Mouse (Mus musculus): ENCODE measurements at regions not wholly inside any gene's neighbourhood (a gene's known extent, or its start where the extent isn't known, plus 50 kb on each side); places are given as distances from the start of the nearest gene placed in this dataset.
A peak's percentile ranks its signal among the peaks of the same experiment; 100 is the strongest.
"Not testable (repeated sequence)": the region's sequence is repeated elsewhere in the genome, so short reads cannot be mapped to it uniquely, and the experiment has no call there.

GRCm38 (mm10) chr3:49585962-49586361 is 171.2 kb downstream of the Pcdh18 start:
- H3K9me3 ChIP-seq (replicated peaks; ENCODE audit: control insufficient read depth, low read length); H3K27ac ChIP-seq (replicated peaks; ENCODE audit: low read depth, low read length); H3K4me1 ChIP-seq (ENCODE audit: control insufficient read depth, insufficient read depth, low read length); H3K4me2 ChIP-seq (ENCODE audit: low read depth, low read length); H3K36me3 ChIP-seq (replicated peaks; ENCODE audit: control insufficient read depth, insufficient read depth, low read depth, low read length); DNase-seq (ENCODE audit: low spot score); H3K4me3 ChIP-seq (ENCODE audit: low read depth, low read length); H3K9ac ChIP-seq (replicated peaks; ENCODE audit: low read length); ATAC-seq (replicated peaks; ENCODE audit: insufficient number of reproducible peaks, low FRiP score, low TSS enrichment, low read depth); H3K27me3 ChIP-seq (ENCODE audit: control insufficient read depth, insufficient read depth, low read length): not testable (repeated sequence)

- no peaks in the 10 kb centered on the region for H3K27me3 ChIP-seq (ENCODE audit: control insufficient read depth, insufficient read depth, low read length)
- no peaks in the 10 kb centered on the region for H3K36me3 ChIP-seq (replicated peaks; ENCODE audit: control insufficient read depth, insufficient read depth, low read depth, low read length)
- 89% methylated on average over 8 of the region's 8 CpGs for WGBS
- no peak overlapping the region for H3K4me2 ChIP-seq (ENCODE audit: low read depth, low read length)
- H3K9me3 ChIP-seq (replicated peaks; ENCODE audit: control insufficient read depth, low read length) = no peaks in the 10 kb centered on the region
- no peaks in the 10 kb centered on the region for H3K4me1 ChIP-seq (ENCODE audit: control insufficient read depth, insufficient read depth, low read length)
- H3K4me3 ChIP-seq (ENCODE audit: low read depth, low read length) = no peak overlapping the region
- no peak overlapping the region for H3K9ac ChIP-seq (replicated peaks; ENCODE audit: low read length)
- ATAC-seq (replicated peaks; ENCODE audit: insufficient number of reproducible peaks, low FRiP score, low TSS enrichment, low read depth) = no peak
- no peak overlapping the region for H3K27ac ChIP-seq (replicated peaks; ENCODE audit: low read depth, low read length)
- DNase-seq (ENCODE audit: low spot score) = no peak
These were observed 190.1 kb downstream of the Pcdh18 start for GRCm38 (mm10) chr3:49566769-49567729.

DNA sequence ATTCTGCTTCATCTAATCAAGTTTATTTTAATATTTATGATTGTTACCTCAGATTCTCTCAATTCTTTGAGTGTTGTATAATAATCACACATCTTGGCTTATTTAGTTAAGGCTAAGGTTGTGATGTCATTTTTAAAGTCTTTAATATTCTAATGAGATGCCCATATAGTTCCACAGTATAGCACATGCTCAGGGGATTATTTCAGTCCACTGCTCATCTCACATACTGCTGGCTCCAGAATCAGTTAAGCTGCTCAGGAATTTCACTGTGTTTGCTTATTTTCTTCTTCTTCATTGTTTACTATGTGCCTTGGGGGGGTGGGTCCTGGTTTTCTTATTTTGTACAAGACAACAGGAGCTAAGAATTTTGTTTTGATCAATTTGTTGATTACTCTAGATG is 229.5 kb downstream of the Pcdh18 start:
- Histone ChIP-seq H3K36me3 (replicated peaks; ENCODE audit: control insufficient read depth, insufficient read depth, low read depth, low read length) (no peaks in the 10 kb centered on the region), H3K4me3 (ENCODE audit: low read depth, low read length) (no peak overlapping the region), H3K27me3 (ENCODE audit: control insufficient read depth, insufficient read depth, low read length) (no peaks in the 10 kb centered on the region), H3K4me1 (ENCODE audit: control insufficient read depth, insufficient read depth, low read length) (no peaks in the 10 kb centered on the region), H3K9me3 (replicated peaks; ENCODE audit: control insufficient read depth, low read length) (no peaks in the 10 kb centered on the region), H3K4me2 (ENCODE audit: low read depth, low read length) (no peak overlapping the region), H3K9ac (replicated peaks; ENCODE audit: low read length) (no peak overlapping the region), H3K27ac (replicated peaks; ENCODE audit: low read depth, low read length) (no peak overlapping the region)
- no peak for DNase-seq (ENCODE audit: low spot score)
- no peak for ATAC-seq (replicated peaks; ENCODE audit: insufficient number of reproducible peaks, low FRiP score, low TSS enrichment, low read depth)

- Histone ChIP-seq H3K4me1 (ENCODE audit: control insufficient read depth, insufficient read depth, low read length) (no peaks in the 10 kb centered on the region), H3K9ac (replicated peaks; ENCODE audit: low read length) (no peak overlapping the region), H3K27me3 (ENCODE audit: control insufficient read depth, insufficient read depth, low read length) (no peaks in the 10 kb centered on the region), H3K36me3 (replicated peaks; ENCODE audit: control insufficient read depth, insufficient read depth, low read depth, low read length) (no peaks in the 10 kb centered on the region), H3K4me2 (ENCODE audit: low read depth, low read length) (no peak overlapping the region), H3K9me3 (replicated peaks; ENCODE audit: control insufficient read depth, low read length) (no peaks in the 10 kb centered on the region), H3K4me3 (ENCODE audit: low read depth, low read length) (no peak overlapping the region), H3K27ac (replicated peaks; ENCODE audit: low read depth, low read length) (no peak overlapping the region)
- 66% methylated on average over 2 of the region's 2 CpGs for WGBS
- ATAC-seq (replicated peaks; ENCODE audit: insufficient number of reproducible peaks, low FRiP score, low TSS enrichment, low read depth) (no peak), DNase-seq (ENCODE audit: low spot score) (no peak)
These were observed 237.0 kb downstream of the Pcdh18 start for GRCm38 (mm10) chr3:49520088-49520487.

GRCm38 (mm10) chr3:49504581-49504980 is 252.5 kb downstream of the Pcdh18 start:
- Histone ChIP-seq H3K27me3 (ENCODE audit: control insufficient read depth, insufficient read depth, low read length) (no peaks in the 10 kb centered on the region), H3K9me3 (replicated peaks; ENCODE audit: control insufficient read depth, low read length) (no peaks in the 10 kb centered on the region), H3K4me3 (ENCODE audit: low read depth, low read length) (no peak overlapping the region), H3K4me1 (ENCODE audit: control insufficient read depth, insufficient read depth, low read length) (no peaks in the 10 kb centered on the region), H3K4me2 (ENCODE audit: low read depth, low read length) (no peak overlapping the region), H3K27ac (replicated peaks; ENCODE audit: low read depth, low read length) (no peak overlapping the region), H3K36me3 (replicated peaks; ENCODE audit: control insufficient read depth, insufficient read depth, low read depth, low read length) (no peaks in the 10 kb centered on the region), H3K9ac (replicated peaks; ENCODE audit: low read length) (no peak overlapping the region)
- no peak for DNase-seq (ENCODE audit: low spot score)
- 63% methylated on average over 6 of the region's 6 CpGs for WGBS
- no peak for ATAC-seq (replicated peaks; ENCODE audit: insufficient number of reproducible peaks, low FRiP score, low TSS enrichment, low read depth)

GRCm38 (mm10) chr3:49502351-49502750 is 254.8 kb downstream of the Pcdh18 start:
- H3K36me3 ChIP-seq (replicated peaks; ENCODE audit: control insufficient read depth, insufficient read depth, low read depth, low read length) = no peaks in the 10 kb centered on the region
- DNase-seq (ENCODE audit: low spot score) (peak; percentile 9), ATAC-seq (replicated peaks; ENCODE audit: insufficient number of reproducible peaks, low FRiP score, low TSS enrichment, low read depth) (no peak)
- H3K4me1 ChIP-seq (ENCODE audit: control insufficient read depth, insufficient read depth, low read length) = no peaks in the 10 kb centered on the region
- no peaks in the 10 kb centered on the region for H3K27me3 ChIP-seq (ENCODE audit: control insufficient read depth, insufficient read depth, low read length)
- H3K9me3 ChIP-seq (replicated peaks; ENCODE audit: control insufficient read depth, low read length) = no peaks in the 10 kb centered on the region
- H3K27ac ChIP-seq (replicated peaks; ENCODE audit: low read depth, low read length) = no peak overlapping the region
- H3K4me3 ChIP-seq (ENCODE audit: low read depth, low read length) = no peak overlapping the region
- 46% methylated on average over 4 of the region's 4 CpGs for WGBS
- no peak overlapping the region for H3K4me2 ChIP-seq (ENCODE audit: low read depth, low read length)
- H3K9ac ChIP-seq (replicated peaks; ENCODE audit: low read length) = no peak overlapping the region

- DNase-seq (ENCODE audit: low spot score) (peak; percentile 59), ATAC-seq (replicated peaks; ENCODE audit: insufficient number of reproducible peaks, low FRiP score, low TSS enrichment, low read depth) (no peak)
- Histone ChIP-seq H3K4me3 (ENCODE audit: low read depth, low read length) (no peak overlapping the region), H3K9me3 (replicated peaks; ENCODE audit: control insufficient read depth, low read length) (no peaks in the 10 kb centered on the region), H3K36me3 (replicated peaks; ENCODE audit: control insufficient read depth, insufficient read depth, low read depth, low read length) (no peaks in the 10 kb centered on the region), H3K9ac (replicated peaks; ENCODE audit: low read length) (no peak overlapping the region), H3K27me3 (ENCODE audit: control insufficient read depth, insufficient read depth, low read length) (no peaks in the 10 kb centered on the region), H3K27ac (replicated peaks; ENCODE audit: low read depth, low read length) (no peak overlapping the region), H3K4me2 (ENCODE audit: low read depth, low read length) (no peak overlapping the region), H3K4me1 (ENCODE audit: control insufficient read depth, insufficient read depth, low read length) (no peaks in the 10 kb centered on the region)
- 39% methylated on average over 8 of the region's 8 CpGs for WGBS
These were observed 272.0 kb downstream of the Pcdh18 start for GRCm38 (mm10) chr3:49485105-49485504.

All from embryonic facial prominence, embryonic 11.5 days (tissue).